Comparison of ENCODE assay signal across 27 mouse cellular contexts in genomic region chr11:110727357-110727961, GRCm38 (mm10).
DNase-seq lines count a peak whose midpoint lies in the region; ATAC-seq lines count a peak whose summit lies in the region.
"Had no signal": no experiment of that assay in that cellular context is flagged by ENCODE, and none has a peak within 500 bp of the region (broad histone marks: within the 10 kb centered on the region; RNA-seq: fewer than 3 reads in every experiment).

No protein-coding gene starts in this region.

- intact Hi-C loops in left cerebral cortex, postnatal 14 days (cut with DNase I), result no loop called here

- no peak overlapping the region for H3K9ac ChIP-seq in liver, embryonic 11.5 days (ENCODE audit: low read depth, low read length)
- no peak overlapping the region for H3K9ac ChIP-seq in liver, embryonic 12.5 days
- H3K9ac ChIP-seq: intestine, embryonic 15.5 days had no signal

- no peaks in the 10 kb centered on the region for H3K9me3 ChIP-seq in liver, embryonic 11.5 days (ENCODE audit: control insufficient read depth, low read length)
- no peaks in the 10 kb centered on the region for H3K9me3 ChIP-seq in liver, embryonic 12.5 days (replicated peaks)
- no peaks in the 10 kb centered on the region for H3K9me3 ChIP-seq in midbrain, embryonic 10.5 days (replicated peaks)
- H3K9me3 ChIP-seq: intestine, embryonic 15.5 days had no signal

- WGBS in liver, embryonic 11.5 days, result 44% methylated on average over 3 of the region's 3 CpGs
- 37% methylated on average over 3 of the region's 3 CpGs for WGBS in liver, embryonic 12.5 days (ENCODE audit: insufficient replicate concordance)
- 83% methylated on average over 3 of the region's 3 CpGs for WGBS in midbrain, embryonic 10.5 days

- no peaks in the 10 kb centered on the region for H3K36me3 ChIP-seq in liver, embryonic 11.5 days (ENCODE audit: control insufficient read depth, insufficient read depth, low read length)
- H3K36me3 ChIP-seq in liver, embryonic 12.5 days, result no peaks in the 10 kb centered on the region
- H3K36me3 ChIP-seq in midbrain, embryonic 10.5 days, result no peaks in the 10 kb centered on the region
- H3K36me3 ChIP-seq: intestine, embryonic 15.5 days had no signal

- no peak overlapping the region for H3K27ac ChIP-seq in liver, embryonic 11.5 days (ENCODE audit: low read depth, low read length)
- H3K27ac ChIP-seq in liver, embryonic 12.5 days, result no peak overlapping the region
- no peak overlapping the region for H3K27ac ChIP-seq in midbrain, embryonic 10.5 days (replicated peaks)
- H3K27ac ChIP-seq: gastrocnemius, adult 2 months; intestine, embryonic 15.5 days had no signal

- ATAC-seq in liver, embryonic 11.5 days (replicated peaks; ENCODE audit: low FRiP score), result peak; percentile 61
- ATAC-seq in liver, embryonic 12.5 days, result peak; percentile 58; the same call in 1 of the 2 replicates
- ATAC-seq in megakaryocyte progenitor cell, adult 5-6 weeks (replicated peaks; ENCODE audit: poor library complexity), result peak; percentile 90
- ATAC-seq: CD4-positive, CD25-positive, alpha-beta regulatory T cell, adult 4 months; forebrain, embryonic 14.5 days; hindbrain, embryonic 16.5 days; intestine, embryonic 15.5 days; lung, postnatal 0 days; midbrain, embryonic 16.5 days had no signal

- no peak for DNase-seq in liver, embryonic 11.5 days (ENCODE audit: low spot score)
- DNase-seq in liver, result no peak
- peak; percentile 9 for DNase-seq in c-Kit-positive CD71-negative TER-119-negative erythroid progenitor cells, embryonic 14.5 days (ENCODE audit: low read depth)
- no peak for DNase-seq in midbrain, embryonic 10.5 days (ENCODE audit: low spot score)
- no peak for DNase-seq in left cerebral cortex, postnatal 14 days (ENCODE audit: low spot score in 2 of 2)
- no peak for DNase-seq in kidney, postnatal 36 days
- DNase-seq: adrenal gland, postnatal 36 days; cerebellum, adult 11 months; cerebellum, adult 9-11 months; gastrocnemius, adult 2 months; heart, postnatal 14 days; kidney, adult 9 months; kidney, postnatal 10 days; left cerebral cortex, postnatal 4 days; lung, adult 18-20 months; lung, postnatal 4 days; right cerebral cortex, postnatal 4 days; thymus, postnatal 4 days had no signal

- no peaks in the 10 kb centered on the region for H3K4me1 ChIP-seq in liver, embryonic 11.5 days (replicated peaks; ENCODE audit: control insufficient read depth, insufficient read depth, low read length)
- 0 out of 2 replicates have a peak, but pooled peaks cover 3% of the 10 kb centered on the region for H3K4me1 ChIP-seq in liver, embryonic 12.5 days
- H3K4me1 ChIP-seq in midbrain, embryonic 10.5 days, result no peaks in the 10 kb centered on the region
- H3K4me1 ChIP-seq: intestine, embryonic 15.5 days had no signal

- no peaks in the 10 kb centered on the region for H3K27me3 ChIP-seq in liver, embryonic 11.5 days (replicated peaks; ENCODE audit: control insufficient read depth, insufficient read depth, low read length)
- H3K27me3 ChIP-seq in liver, embryonic 12.5 days (replicated peaks), result no peaks in the 10 kb centered on the region
- H3K27me3 ChIP-seq in midbrain, embryonic 10.5 days (ENCODE audit: low read depth, poor library complexity, severe bottlenecking), result no peaks in the 10 kb centered on the region
- H3K27me3 ChIP-seq: intestine, embryonic 15.5 days had no signal

- H3K4me3 ChIP-seq in liver, embryonic 11.5 days (ENCODE audit: low read depth, low read length), result no peak overlapping the region
- no peak overlapping the region for H3K4me3 ChIP-seq in liver, embryonic 12.5 days
- no peak overlapping the region for H3K4me3 ChIP-seq in midbrain, embryonic 10.5 days
- H3K4me3 ChIP-seq: gastrocnemius, adult 2 months; intestine, embryonic 15.5 days had no signal

- H3K4me2 ChIP-seq in liver, embryonic 11.5 days, result no peak overlapping the region
- H3K4me2 ChIP-seq in liver, embryonic 12.5 days, result no peak overlapping the region
- H3K4me2 ChIP-seq: intestine, embryonic 15.5 days; midbrain, embryonic 11.5 days had no signal
